Mouse (Mus musculus): ENCODE measurements around the gene Bach1. TPM values are rescaled to one million over a fixed set of nuclear protein-coding genes. Genes with fewer than 3 reads are reported as not detected.

The Bach1 gene
- polyA plus RNA-seq (2014; fragmentation: Nextera tagmentation; extraction: Ambion mirVana), result 9.8 and 19.6 TPM in 2 replicates

GRCm38 (mm10) chr16:87698692-87699305 is at the start of gene Bach1:
Gene Bach1, plus strand, starts transcription at chr16:87698945.
- peak; percentile 96 for ATAC-seq (ENCODE audit: low FRiP score, low TSS enrichment)
- under 1% methylated on average over 65 of the region's 84 CpGs for WGBS

GRCm38 (mm10) chr16:87652344-87652743 is 46.4 kb upstream of the Bach1 start:
- no peaks in the 10 kb centered on the region for H3K9me3 ChIP-seq (ENCODE audit: control insufficient read depth, low read length)
- H3K4me3 ChIP-seq (ENCODE audit: low read length), result no peak overlapping the region
- ATAC-seq (ENCODE audit: low FRiP score, low TSS enrichment), result no peak
- no peak overlapping the region for H3K4me2 ChIP-seq (replicated peaks; ENCODE audit: low read depth, low read length)
- H3K4me1 ChIP-seq (ENCODE audit: control insufficient read depth, insufficient read depth, low read length), result peaks cover 11% of the 10 kb centered on the region; the same call in 1 of the 2 replicates
- 72% methylated on average over 8 of the region's 8 CpGs for WGBS
- H3K36me3 ChIP-seq (ENCODE audit: control insufficient read depth, insufficient read depth, low read length), result no peaks in the 10 kb centered on the region
- H3K27me3 ChIP-seq (ENCODE audit: control insufficient read depth, insufficient read depth, low read length), result no peaks in the 10 kb centered on the region
- no peak overlapping the region for H3K9ac ChIP-seq (ENCODE audit: low read depth, low read length)
- no peak overlapping the region for H3K27ac ChIP-seq (ENCODE audit: low read depth, low read length)

More at GRCm38 (mm10) chr16:87698692-87699305, at the start of gene Bach1:
- Histone ChIP-seq H3K27me3 (ENCODE audit: control insufficient read depth, insufficient read depth, low read length) (no peaks in the 10 kb centered on the region), H3K4me2 (replicated peaks; ENCODE audit: low read depth, low read length) (peak within 1 kb of the TSS; percentile 68), H3K36me3 (ENCODE audit: control insufficient read depth, insufficient read depth, low read length) (no peaks in the 10 kb centered on the region), H3K9me3 (ENCODE audit: control insufficient read depth, low read length) (no peaks in the 10 kb centered on the region), H3K4me3 (ENCODE audit: low read length) (peak within 1 kb of the TSS; percentile 87), H3K9ac (ENCODE audit: low read depth, low read length) (peak within 1 kb of the TSS; percentile 96), H3K27ac (ENCODE audit: low read depth, low read length) (peak within 1 kb of the TSS; percentile 86), H3K4me1 (ENCODE audit: control insufficient read depth, insufficient read depth, low read length) (peaks cover 16% of the 10 kb centered on the region)

GRCm38 (mm10) chr16:87652924-87653323 is 45.8 kb upstream of the Bach1 start:
- ATAC-seq (ENCODE audit: low FRiP score, low TSS enrichment), result no peak
- Histone ChIP-seq H3K27ac (ENCODE audit: low read depth, low read length) (no peak overlapping the region), H3K4me2 (replicated peaks; ENCODE audit: low read depth, low read length) (no peak overlapping the region), H3K27me3 (ENCODE audit: control insufficient read depth, insufficient read depth, low read length) (no peaks in the 10 kb centered on the region), H3K36me3 (ENCODE audit: control insufficient read depth, insufficient read depth, low read length) (no peaks in the 10 kb centered on the region), H3K4me1 (ENCODE audit: control insufficient read depth, insufficient read depth, low read length) (peaks cover 11% of the 10 kb centered on the region; the same call in 1 of the 2 replicates), H3K9me3 (ENCODE audit: control insufficient read depth, low read length) (no peaks in the 10 kb centered on the region), H3K4me3 (ENCODE audit: low read length) (no peak overlapping the region), H3K9ac (ENCODE audit: low read depth, low read length) (no peak overlapping the region)
- 64% methylated on average over 13 of the region's 13 CpGs for WGBS

GRCm38 (mm10) chr16:87654016-87654575 is 44.6 kb upstream of the Bach1 start:
- Histone ChIP-seq H3K9me3 (ENCODE audit: control insufficient read depth, low read length) (no peaks in the 10 kb centered on the region), H3K4me2 (replicated peaks; ENCODE audit: low read depth, low read length) (no peak overlapping the region), H3K27ac (ENCODE audit: low read depth, low read length) (no peak overlapping the region), H3K4me3 (ENCODE audit: low read length) (no peak overlapping the region), H3K36me3 (ENCODE audit: control insufficient read depth, insufficient read depth, low read length) (no peaks in the 10 kb centered on the region), H3K9ac (ENCODE audit: low read depth, low read length) (no peak overlapping the region), H3K4me1 (ENCODE audit: control insufficient read depth, insufficient read depth, low read length) (peaks cover 11% of the 10 kb centered on the region; the same call in 1 of the 2 replicates), H3K27me3 (ENCODE audit: control insufficient read depth, insufficient read depth, low read length) (no peaks in the 10 kb centered on the region)
- peak; percentile 49; the same call in 1 of the 2 replicates for ATAC-seq (ENCODE audit: low FRiP score, low TSS enrichment)
- 38% methylated on average over 11 of the region's 11 CpGs for WGBS

- Histone ChIP-seq H3K4me2 (replicated peaks; ENCODE audit: low read depth, low read length) (no peak overlapping the region), H3K36me3 (ENCODE audit: control insufficient read depth, insufficient read depth, low read length) (no peaks in the 10 kb centered on the region), H3K4me1 (ENCODE audit: control insufficient read depth, insufficient read depth, low read length) (peaks cover 11% of the 10 kb centered on the region; the same call in 1 of the 2 replicates), H3K9me3 (ENCODE audit: control insufficient read depth, low read length) (no peaks in the 10 kb centered on the region), H3K4me3 (ENCODE audit: low read length) (no peak overlapping the region), H3K27me3 (ENCODE audit: control insufficient read depth, insufficient read depth, low read length) (no peaks in the 10 kb centered on the region), H3K9ac (ENCODE audit: low read depth, low read length) (no peak overlapping the region), H3K27ac (ENCODE audit: low read depth, low read length) (no peak overlapping the region)
- WGBS, result 66% methylated on average over 5 of the region's 5 CpGs
- no peak for ATAC-seq (ENCODE audit: low FRiP score, low TSS enrichment)
Measured at GRCm38 (mm10) chr16:87655005-87655404, 43.7 kb upstream of the Bach1 start.

- no peak overlapping the region for H3K9ac ChIP-seq (ENCODE audit: low read depth, low read length)
- peaks cover 11% of the 10 kb centered on the region; the same call in 1 of the 2 replicates for H3K4me1 ChIP-seq (ENCODE audit: control insufficient read depth, insufficient read depth, low read length)
- H3K9me3 ChIP-seq (ENCODE audit: control insufficient read depth, low read length), result no peaks in the 10 kb centered on the region
- no peaks in the 10 kb centered on the region for H3K36me3 ChIP-seq (ENCODE audit: control insufficient read depth, insufficient read depth, low read length)
- H3K4me2 ChIP-seq (replicated peaks; ENCODE audit: low read depth, low read length), result no peak overlapping the region
- no peak overlapping the region for H3K27ac ChIP-seq (ENCODE audit: low read depth, low read length)
- no peak overlapping the region for H3K4me3 ChIP-seq (ENCODE audit: low read length)
- whole genome bisulfite sequencing, result 69% methylated on average over 9 of the region's 9 CpGs
- ATAC-seq (ENCODE audit: low FRiP score, low TSS enrichment), result no peak
- H3K27me3 ChIP-seq (ENCODE audit: control insufficient read depth, insufficient read depth, low read length), result no peaks in the 10 kb centered on the region
Measured at GRCm38 (mm10) chr16:87655579-87655978, 43.2 kb upstream of the Bach1 start.

GRCm38 (mm10) chr16:87656771-87657170 is 42.0 kb upstream of the Bach1 start:
- WGBS, result 95% methylated on average over 4 of the region's 4 CpGs
- no peaks in the 10 kb centered on the region for H3K27me3 ChIP-seq (ENCODE audit: control insufficient read depth, insufficient read depth, low read length)
- H3K4me1 ChIP-seq (ENCODE audit: control insufficient read depth, insufficient read depth, low read length), result peaks cover 11% of the 10 kb centered on the region; the same call in 1 of the 2 replicates
- H3K9me3 ChIP-seq (ENCODE audit: control insufficient read depth, low read length), result no peaks in the 10 kb centered on the region
- no peaks in the 10 kb centered on the region for H3K36me3 ChIP-seq (ENCODE audit: control insufficient read depth, insufficient read depth, low read length)
- ATAC-seq (ENCODE audit: low FRiP score, low TSS enrichment), result no peak
- no peak overlapping the region for H3K27ac ChIP-seq (ENCODE audit: low read depth, low read length)
- H3K9ac ChIP-seq (ENCODE audit: low read depth, low read length), result no peak overlapping the region
- H3K4me2 ChIP-seq (replicated peaks; ENCODE audit: low read depth, low read length), result no peak overlapping the region
- no peak overlapping the region for H3K4me3 ChIP-seq (ENCODE audit: low read length)

GRCm38 (mm10) chr16:87657291-87657690 is 41.5 kb upstream of the Bach1 start:
- ATAC-seq (ENCODE audit: low FRiP score, low TSS enrichment), result no peak
- Histone ChIP-seq H3K4me1 (ENCODE audit: control insufficient read depth, insufficient read depth, low read length) (peaks cover 11% of the 10 kb centered on the region; the same call in 1 of the 2 replicates), H3K9me3 (ENCODE audit: control insufficient read depth, low read length) (no peaks in the 10 kb centered on the region), H3K4me2 (replicated peaks; ENCODE audit: low read depth, low read length) (no peak overlapping the region), H3K4me3 (ENCODE audit: low read length) (no peak overlapping the region), H3K27ac (ENCODE audit: low read depth, low read length) (no peak overlapping the region), H3K9ac (ENCODE audit: low read depth, low read length) (no peak overlapping the region), H3K27me3 (ENCODE audit: control insufficient read depth, insufficient read depth, low read length) (no peaks in the 10 kb centered on the region), H3K36me3 (ENCODE audit: control insufficient read depth, insufficient read depth, low read length) (no peaks in the 10 kb centered on the region)
- 98% methylated on average over 9 of the region's 9 CpGs for WGBS

- H3K27ac ChIP-seq (ENCODE audit: low read depth, low read length), result no peak overlapping the region
- 61% methylated on average over 12 of the region's 12 CpGs for WGBS
- no peaks in the 10 kb centered on the region for H3K9me3 ChIP-seq (ENCODE audit: control insufficient read depth, low read length)
- no peak overlapping the region for H3K4me3 ChIP-seq (ENCODE audit: low read length)
- ATAC-seq (ENCODE audit: low FRiP score, low TSS enrichment), result no peak
- H3K36me3 ChIP-seq (ENCODE audit: control insufficient read depth, insufficient read depth, low read length), result no peaks in the 10 kb centered on the region
- H3K4me2 ChIP-seq (replicated peaks; ENCODE audit: low read depth, low read length), result no peak overlapping the region; the same call in 1 of the 2 replicates
- no peaks in the 10 kb centered on the region for H3K4me1 ChIP-seq (ENCODE audit: control insufficient read depth, insufficient read depth, low read length)
- H3K27me3 ChIP-seq (ENCODE audit: control insufficient read depth, insufficient read depth, low read length), result no peaks in the 10 kb centered on the region
- no peak overlapping the region for H3K9ac ChIP-seq (ENCODE audit: low read depth, low read length)
Measured at GRCm38 (mm10) chr16:87661024-87661471, 37.7 kb upstream of the Bach1 start.

All from kidney, embryonic 14.5 days (tissue).